Mouse (Mus musculus): ENCODE measurements around the gene Cldn24. TPM values are rescaled to one million over a fixed set of nuclear protein-coding genes. Genes with fewer than 3 reads are reported as not detected.
A peak's percentile ranks its signal among the peaks of the same experiment; 100 is the strongest.

The Cldn24 gene
- polyA plus RNA-seq, 1 experiment from 2014 or later: not detected

DNA sequence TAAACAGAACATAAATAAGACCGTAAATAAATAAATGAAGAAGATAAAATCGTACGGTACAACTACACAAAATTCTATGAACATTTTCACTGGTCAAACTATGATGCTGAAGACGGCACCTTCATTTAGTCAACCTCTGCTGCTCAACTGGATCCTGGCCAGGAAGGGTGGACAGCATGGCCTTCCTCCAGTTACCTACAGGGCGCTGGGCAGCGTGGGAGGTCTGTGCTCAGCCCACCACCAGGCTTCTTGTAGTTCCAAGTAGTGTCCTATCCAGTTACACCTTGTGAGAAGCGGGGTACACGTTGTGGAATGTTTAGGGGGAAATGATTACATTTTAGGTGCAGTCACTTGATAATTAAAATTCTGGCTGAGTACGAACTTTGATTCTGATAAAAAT is 5.0 kb downstream of the Cldn24 start:
- no peak overlapping the region for H3K27ac ChIP-seq (replicated peaks)
- H3K4me2 ChIP-seq: no peak overlapping the region
- H3K4me3 ChIP-seq (replicated peaks): no peak overlapping the region
- no peaks in the 10 kb centered on the region for H3K27me3 ChIP-seq
- no peaks in the 10 kb centered on the region for H3K4me1 ChIP-seq (replicated peaks)
- 80% methylated on average over 9 of the region's 9 CpGs for WGBS (ENCODE audit: insufficient replicate concordance)
- no peaks in the 10 kb centered on the region for H3K9me3 ChIP-seq (replicated peaks)
- H3K9ac ChIP-seq: no peak overlapping the region
- peaks cover 5% of the 10 kb centered on the region for H3K36me3 ChIP-seq (replicated peaks)
- ATAC-seq (ENCODE audit: insufficient read depth): no peak

DNA sequence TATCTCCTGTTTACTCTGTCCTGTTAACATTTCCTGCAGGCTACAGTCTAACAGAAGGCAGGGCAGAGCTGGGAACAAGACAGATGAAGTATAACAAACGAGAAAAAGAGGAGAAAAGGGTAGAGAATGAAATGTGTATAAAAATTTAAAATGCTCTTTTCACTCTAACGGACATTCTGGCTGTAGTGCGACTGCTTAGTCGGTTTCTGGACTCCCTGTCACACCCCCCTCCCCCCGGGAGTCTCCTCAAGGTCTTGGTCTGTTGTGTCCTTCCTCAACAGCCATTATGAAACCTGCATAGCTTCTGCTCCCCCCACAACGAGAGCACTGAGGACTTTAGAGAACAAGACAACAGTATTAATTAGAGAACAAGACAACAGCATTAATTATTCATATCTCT is 10.7 kb downstream of the Cldn24 start:
- no peak for ATAC-seq (ENCODE audit: insufficient read depth)
- H3K9ac ChIP-seq: no peak overlapping the region
- H3K4me2 ChIP-seq: no peak overlapping the region
- no peaks in the 10 kb centered on the region for H3K27me3 ChIP-seq
- H3K9me3 ChIP-seq (replicated peaks): no peaks in the 10 kb centered on the region
- H3K27ac ChIP-seq (replicated peaks): no peak overlapping the region
- no peak overlapping the region for H3K4me3 ChIP-seq (replicated peaks)
- WGBS (ENCODE audit: insufficient replicate concordance): 56% methylated on average over 6 of the region's 6 CpGs
- H3K36me3 ChIP-seq (replicated peaks): peaks cover 5% of the 10 kb centered on the region
- no peaks in the 10 kb centered on the region for H3K4me1 ChIP-seq (replicated peaks)

GRCm38 (mm10) chr8:47833944-47834343 is 12.0 kb downstream of the Cldn24 start:
- Histone ChIP-seq H3K36me3 (replicated peaks) (peaks cover 5% of the 10 kb centered on the region), H3K9me3 (replicated peaks) (no peaks in the 10 kb centered on the region), H3K4me1 (replicated peaks) (no peaks in the 10 kb centered on the region), H3K4me2 (no peak overlapping the region), H3K9ac (no peak overlapping the region), H3K4me3 (replicated peaks) (no peak overlapping the region), H3K27me3 (no peaks in the 10 kb centered on the region), H3K27ac (replicated peaks) (no peak overlapping the region)
- 57% methylated on average over 1 of the region's 1 CpGs for WGBS (ENCODE audit: insufficient replicate concordance)
- ATAC-seq (ENCODE audit: insufficient read depth): no peak

DNA sequence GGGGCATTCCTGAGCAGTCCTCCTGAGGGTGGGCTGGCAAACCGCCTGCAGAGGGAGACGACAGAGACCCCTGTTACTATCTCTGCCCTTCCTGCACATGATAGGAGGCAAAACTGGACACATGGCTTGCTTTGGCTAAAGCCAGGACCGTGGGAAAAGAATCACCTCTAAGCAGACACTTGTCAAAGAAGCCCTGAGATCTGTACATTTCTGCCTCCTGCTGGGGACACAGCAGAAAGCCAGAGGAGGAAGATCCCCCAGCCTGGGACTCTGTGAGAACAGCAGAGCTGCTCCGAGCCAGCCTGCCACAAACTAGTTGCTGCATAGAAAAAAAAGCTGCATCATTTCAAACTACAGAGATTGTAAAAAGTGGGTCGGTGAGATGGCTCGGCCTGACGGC is 21.1 kb downstream of the Cldn24 start:
- peaks cover 12% of the 10 kb centered on the region for H3K36me3 ChIP-seq (replicated peaks)
- H3K9ac ChIP-seq: no peak overlapping the region
- H3K4me1 ChIP-seq (replicated peaks): no peaks in the 10 kb centered on the region
- no peak for ATAC-seq (ENCODE audit: insufficient read depth)
- H3K4me3 ChIP-seq (replicated peaks): no peak overlapping the region
- H3K4me2 ChIP-seq: no peak overlapping the region
- H3K27me3 ChIP-seq: no peaks in the 10 kb centered on the region
- no peak overlapping the region for H3K27ac ChIP-seq (replicated peaks)
- H3K9me3 ChIP-seq (replicated peaks): no peaks in the 10 kb centered on the region
- 73% methylated on average over 7 of the region's 7 CpGs for WGBS (ENCODE audit: insufficient replicate concordance)

DNA sequence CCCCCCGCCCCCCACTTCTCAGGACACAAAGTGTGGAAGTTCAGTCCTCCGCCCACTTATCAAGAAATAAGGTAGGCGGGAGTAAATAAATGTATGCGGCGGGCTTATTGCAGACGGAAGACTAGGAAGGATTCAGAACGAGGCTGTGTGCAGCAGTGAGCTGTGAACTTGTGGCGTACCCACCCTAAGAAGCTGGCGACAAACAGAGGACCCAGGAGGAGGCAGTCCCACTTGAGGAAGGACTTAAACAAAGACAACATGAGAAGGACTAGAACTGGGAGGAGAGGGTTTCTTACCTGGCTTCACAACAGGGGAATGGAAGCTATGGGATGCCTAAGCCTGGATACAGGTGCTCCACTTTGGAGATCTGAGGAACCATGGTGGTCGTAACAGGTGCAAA is 21.7 kb downstream of the Cldn24 start:
- H3K27me3 ChIP-seq: no peaks in the 10 kb centered on the region
- no peak for ATAC-seq (ENCODE audit: insufficient read depth)
- H3K4me1 ChIP-seq (replicated peaks): no peaks in the 10 kb centered on the region
- whole genome bisulfite sequencing (ENCODE audit: insufficient replicate concordance): 75% methylated on average over 10 of the region's 10 CpGs
- H3K9me3 ChIP-seq (replicated peaks): no peaks in the 10 kb centered on the region
- H3K36me3 ChIP-seq (replicated peaks): peaks cover 16% of the 10 kb centered on the region
- H3K27ac ChIP-seq (replicated peaks): no peak overlapping the region
- H3K4me3 ChIP-seq (replicated peaks): no peak overlapping the region
- H3K4me2 ChIP-seq: no peak overlapping the region
- H3K9ac ChIP-seq: no peak overlapping the region

DNA sequence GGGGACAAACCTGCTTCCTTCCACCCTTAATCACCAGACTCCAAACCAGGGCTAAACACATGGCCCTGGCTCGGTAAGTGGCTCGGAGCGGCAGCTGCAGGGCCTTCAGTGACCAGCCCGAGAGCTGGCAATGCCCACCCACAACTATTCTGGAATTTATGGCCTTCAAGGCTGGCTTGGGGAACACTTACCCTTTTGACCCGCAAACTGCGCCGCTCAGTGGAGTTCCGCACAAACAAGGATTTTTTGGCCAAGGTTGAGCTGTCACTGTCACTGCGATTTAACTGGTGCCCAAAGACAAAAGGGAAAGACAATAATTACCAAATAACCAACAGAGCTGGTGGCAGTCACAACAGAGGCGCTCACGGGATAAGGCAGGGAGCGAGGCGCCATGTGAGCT is 24.0 kb downstream of the Cldn24 start:
- no peak for ATAC-seq (ENCODE audit: insufficient read depth)
- H3K9me3 ChIP-seq (replicated peaks): no peaks in the 10 kb centered on the region
- no peak overlapping the region for H3K9ac ChIP-seq
- H3K4me1 ChIP-seq (replicated peaks): no peaks in the 10 kb centered on the region
- no peak overlapping the region for H3K4me2 ChIP-seq
- 85% methylated on average over 13 of the region's 13 CpGs for WGBS (ENCODE audit: insufficient replicate concordance)
- no peaks in the 10 kb centered on the region for H3K27me3 ChIP-seq
- H3K36me3 ChIP-seq (replicated peaks): peaks cover 15% of the 10 kb centered on the region
- no peak overlapping the region for H3K27ac ChIP-seq (replicated peaks)
- H3K4me3 ChIP-seq (replicated peaks): no peak overlapping the region

- ATAC-seq (ENCODE audit: insufficient read depth): no peak
These were observed 25.2 kb downstream of the Cldn24 start for GRCm38 (mm10) chr8:47847161-47847560.

GRCm38 (mm10) chr8:47847931-47848330 is 26.0 kb downstream of the Cldn24 start:
- no peaks in the 10 kb centered on the region for H3K27me3 ChIP-seq
- H3K4me3 ChIP-seq (replicated peaks): no peak overlapping the region
- H3K4me2 ChIP-seq: no peak overlapping the region
- H3K36me3 ChIP-seq (replicated peaks): peaks cover 15% of the 10 kb centered on the region
- ATAC-seq (ENCODE audit: insufficient read depth): no peak
- H3K27ac ChIP-seq (replicated peaks): no peak overlapping the region
- H3K9ac ChIP-seq: no peak overlapping the region
- 84% methylated on average over 6 of the region's 6 CpGs for WGBS (ENCODE audit: insufficient replicate concordance)
- H3K9me3 ChIP-seq (replicated peaks): no peaks in the 10 kb centered on the region
- H3K4me1 ChIP-seq (replicated peaks): no peaks in the 10 kb centered on the region; the same call in 1 of the 2 replicates

More at GRCm38 (mm10) chr8:47847161-47847560, 25.2 kb downstream of the Cldn24 start:
- 82% methylated on average over 14 of the region's 14 CpGs for WGBS (ENCODE audit: insufficient replicate concordance)
- H3K4me3 ChIP-seq (replicated peaks): no peak overlapping the region
- H3K4me1 ChIP-seq (replicated peaks): no peaks in the 10 kb centered on the region
- no peak overlapping the region for H3K9ac ChIP-seq
- no peak overlapping the region for H3K4me2 ChIP-seq
- no peak overlapping the region for H3K27ac ChIP-seq (replicated peaks)
- H3K27me3 ChIP-seq: no peaks in the 10 kb centered on the region
- no peaks in the 10 kb centered on the region for H3K9me3 ChIP-seq (replicated peaks)
- H3K36me3 ChIP-seq (replicated peaks): peaks cover 15% of the 10 kb centered on the region

GRCm38 (mm10) chr8:47849842-47850241 is 27.9 kb downstream of the Cldn24 start:
- no peak for ATAC-seq (ENCODE audit: insufficient read depth)
- no peak overlapping the region for H3K4me3 ChIP-seq (replicated peaks)
- peaks cover 15% of the 10 kb centered on the region for H3K36me3 ChIP-seq (replicated peaks)
- no peaks in the 10 kb centered on the region for H3K9me3 ChIP-seq (replicated peaks)
- 66% methylated on average over 8 of the region's 8 CpGs for whole genome bisulfite sequencing (ENCODE audit: insufficient replicate concordance)
- H3K9ac ChIP-seq: no peak overlapping the region
- H3K27ac ChIP-seq (replicated peaks): no peak overlapping the region
- no peak overlapping the region for H3K4me2 ChIP-seq
- H3K27me3 ChIP-seq: no peaks in the 10 kb centered on the region
- H3K4me1 ChIP-seq (replicated peaks): no peaks in the 10 kb centered on the region; the same call in 1 of the 2 replicates

- Histone ChIP-seq H3K9ac (no peak overlapping the region), H3K4me3 (replicated peaks) (peak overlapping the region; percentile 37), H3K36me3 (replicated peaks) (peaks cover 16% of the 10 kb centered on the region), H3K9me3 (replicated peaks) (no peaks in the 10 kb centered on the region), H3K4me2 (peak overlapping the region; percentile 46), H3K27me3 (no peaks in the 10 kb centered on the region), H3K27ac (replicated peaks) (no peak overlapping the region), H3K4me1 (replicated peaks) (no peaks in the 10 kb centered on the region; the same call in 1 of the 2 replicates)
- no peak for ATAC-seq (ENCODE audit: insufficient read depth)
- 30% methylated on average over 12 of the region's 12 CpGs for WGBS (ENCODE audit: insufficient replicate concordance)
These were observed 30.0 kb downstream of the Cldn24 start for GRCm38 (mm10) chr8:47851824-47852502.

- 44% methylated on average over 5 of the region's 5 CpGs for WGBS (ENCODE audit: insufficient replicate concordance)
- no peak overlapping the region for H3K27ac ChIP-seq (replicated peaks)
- H3K9me3 ChIP-seq (replicated peaks): no peaks in the 10 kb centered on the region
- no peaks in the 10 kb centered on the region for H3K27me3 ChIP-seq
- H3K4me3 ChIP-seq (replicated peaks): no peak overlapping the region
- peaks cover 12% of the 10 kb centered on the region for H3K36me3 ChIP-seq (replicated peaks)
- no peaks in the 10 kb centered on the region; the same call in 1 of the 2 replicates for H3K4me1 ChIP-seq (replicated peaks)
- no peak for ATAC-seq (ENCODE audit: insufficient read depth)
- H3K9ac ChIP-seq: no peak overlapping the region
- no peak overlapping the region for H3K4me2 ChIP-seq
These were observed 30.8 kb downstream of the Cldn24 start for GRCm38 (mm10) chr8:47852737-47853136.

DNA sequence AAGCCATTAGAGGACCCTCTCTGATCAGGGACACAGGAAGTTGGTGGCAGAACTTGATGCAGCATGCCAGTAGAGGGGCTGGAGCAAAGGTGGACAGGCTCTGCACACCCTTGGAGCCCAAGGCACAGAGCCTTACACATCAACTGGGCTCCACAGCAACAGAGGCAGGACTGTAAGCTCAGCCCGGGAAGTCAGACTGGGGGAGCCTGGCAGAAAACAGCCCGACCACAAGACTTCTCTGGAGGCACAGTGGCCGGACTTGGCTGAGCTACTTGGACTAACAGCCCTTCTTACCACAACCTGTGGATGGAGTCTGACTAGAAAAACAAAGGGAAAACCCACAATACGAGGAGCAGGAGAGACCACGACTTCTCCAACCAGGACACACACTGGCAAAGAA is 31.4 kb downstream of the Cldn24 start:
- Histone ChIP-seq H3K4me1 (replicated peaks) (no peaks in the 10 kb centered on the region; the same call in 1 of the 2 replicates), H3K9me3 (replicated peaks) (no peaks in the 10 kb centered on the region), H3K27me3 (no peaks in the 10 kb centered on the region), H3K36me3 (replicated peaks) (peaks cover 7% of the 10 kb centered on the region; the same call in 1 of the 2 replicates), H3K9ac (no peak overlapping the region), H3K4me2 (no peak overlapping the region), H3K4me3 (replicated peaks) (no peak overlapping the region), H3K27ac (replicated peaks) (no peak overlapping the region)
- ATAC-seq (ENCODE audit: insufficient read depth): no peak
- WGBS (ENCODE audit: insufficient replicate concordance): 57% methylated on average over 5 of the region's 5 CpGs

Measured in liver, embryonic 15.5 days (tissue).